Mouse (Mus musculus): ENCODE measurements around the gene Timm8a2.

- TF ChIP-seq CHD2 (IDR thresholded peaks at IDR 0.05; ENCODE audit: low read length) (no peak), CTCF (IDR thresholded peaks at IDR 0.05 in 2 of 3, conservative IDR thresholded peaks at IDR 0.05 in 1 of 3; ENCODE audit: control insufficient read depth in 1 of 3, insufficient read depth in 1 of 3, low read depth in 2 of 3, low read length in 3 of 3, poor library complexity in 1 of 3, severe bottlenecking in 1 of 3) (no peak), BHLHE40 (IDR thresholded peaks at IDR 0.05; ENCODE audit: borderline replicate concordance, low read depth, low read length) (no peak), HCFC1 (IDR thresholded peaks at IDR 0.05; ENCODE audit: low read depth, low read length) (no peak), GABPA (IDR thresholded peaks at IDR 0.05; ENCODE audit: low read depth, low read length) (no peak), MYC (IDR thresholded peaks at IDR 0.05; ENCODE audit: low read depth, low read length) (no peak), POLR2A (IDR thresholded peaks at IDR 0.05; ENCODE audit: control insufficient read depth in 1 of 2, insufficient read depth in 1 of 2, low read depth in 1 of 2, low read length in 2 of 2, poor library complexity in 1 of 2) (no peak), ZKSCAN1 (IDR thresholded peaks at IDR 0.05; ENCODE audit: low read depth, low read length) (no peak), UBTF (IDR thresholded peaks at IDR 0.05; ENCODE audit: borderline replicate concordance, insufficient read depth, low read depth, low read length) (no peak), SMC3 (IDR thresholded peaks at IDR 0.05; ENCODE audit: low read depth, low read length) (no peak), POLR2AphosphoS2 (IDR thresholded peaks at IDR 0.05; ENCODE audit: low read length) (no peak), TAL1 (IDR thresholded peaks at IDR 0.05; ENCODE audit: low read length) (no peak), ZC3H11A (IDR thresholded peaks at IDR 0.05; ENCODE audit: low read depth, low read length) (no peak)
Observed at GRCm38 (mm10) chr14:121993616-121994015, 40.9 kb upstream of the Timm8a2 start.

Data from MEL (cell line).